Mouse (Mus musculus) G1E-ER4 (cell line): ENCODE data around the gene Usp39. TPM values are rescaled to one million over a fixed set of nuclear protein-coding genes. Genes with fewer than 3 reads are reported as not detected.

Experiments
- GATA1 ChIP-seq: IDR thresholded peaks from one replicate; pipeline ENCODE4 v1.8.0; 2012; ENCODE audit warnings: low read length, inconsistent platforms
- polyA plus RNA-seq: library from polyadenylated mRNA; stranded (reverse); fragments of >175 nt; gene quantifications from 2 replicates; pipeline ENCODE4 v1.2.3, GENCODE M21; 2012

Gene Usp39
- polyA plus RNA-seq, 1 experiment = 30.1 TPM

DNA sequence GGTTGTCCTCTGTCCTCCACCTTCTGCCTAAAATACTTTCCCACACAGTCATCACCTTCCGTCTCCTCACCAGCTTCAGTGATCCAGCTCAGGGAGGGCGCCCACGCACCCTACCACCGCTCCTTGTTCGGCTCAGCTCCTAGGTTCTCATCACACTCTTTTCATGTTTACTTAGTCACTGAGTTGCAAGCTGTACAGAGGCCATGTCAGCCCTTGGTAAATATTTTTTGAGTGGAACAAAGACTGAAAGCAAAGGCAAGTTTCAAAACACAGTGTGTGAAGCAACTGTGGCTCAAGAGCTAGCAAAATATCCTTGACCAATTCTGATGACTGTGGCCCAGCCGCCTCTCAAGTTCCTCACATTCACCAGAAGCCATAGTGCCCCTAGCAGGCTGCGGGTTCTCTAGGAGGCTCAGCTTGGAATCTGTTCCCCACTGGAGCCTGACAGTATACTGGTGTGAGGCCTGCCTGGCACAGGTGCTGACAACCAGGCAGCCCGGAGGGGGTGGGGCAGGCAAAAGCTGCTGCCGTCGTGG lies 72.8 kb downstream of the Usp39 start:
- TF ChIP-seq GATA1 = no peak

DNA sequence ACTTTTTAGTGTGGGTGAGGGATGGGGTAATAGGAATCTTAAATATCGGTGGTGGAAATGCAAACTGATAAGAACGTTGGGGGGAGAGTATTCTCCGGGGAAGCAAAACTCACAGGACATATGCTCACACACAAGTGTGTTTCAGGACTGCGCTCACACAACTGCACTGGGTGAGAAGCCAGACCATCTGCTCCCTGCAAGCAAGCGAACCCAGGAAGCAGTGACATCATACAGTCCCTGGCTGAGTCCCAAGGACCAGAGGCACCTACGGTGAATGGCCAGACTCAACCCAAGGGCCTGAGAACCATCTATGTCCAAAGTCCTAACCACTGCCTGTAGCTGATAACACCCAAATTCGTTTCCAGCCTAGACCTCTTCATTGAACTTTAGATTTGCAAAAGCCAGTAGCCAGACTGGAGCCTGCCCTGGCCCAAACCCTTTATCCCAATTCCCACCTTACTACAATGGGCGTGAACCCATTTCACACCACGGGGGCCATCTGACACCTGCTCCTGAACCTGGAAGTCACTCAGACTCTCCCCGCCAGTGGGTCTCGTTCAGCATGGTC lies 73.9 kb downstream of the Usp39 start:
- TF ChIP-seq GATA1 = no peak

GRCm38 (mm10) chr6:72270258-72270657 lies 74.7 kb downstream of the Usp39 start:
- no peak for TF ChIP-seq GATA1

Other genes with a start within 250 kb of the Usp39 start
- gene St3gal5, start 247.6 kb downstream of the Usp39 start, polyA plus RNA-seq = 56.6 and 62.0 TPM in 2 replicates
- not detected in 2 replicates for gene Atoh8, start 109.6 kb downstream of the Usp39 start, polyA plus RNA-seq
- not detected in 2 replicates for gene Sftpb, start 40.6 kb downstream of the Usp39 start, polyA plus RNA-seq
- 24.1 and 31.5 TPM in 2 replicates for gene 0610030E20Rik, start 2.1 kb upstream of the Usp39 start, polyA plus RNA-seq
- 2.2 and 3.6 TPM in 2 replicates for gene Tmem150a, start 10.3 kb upstream of the Usp39 start, polyA plus RNA-seq
- 99.4 and 148 TPM in 2 replicates for gene Rnf181, start 21.8 kb upstream of the Usp39 start, polyA plus RNA-seq
- 234 and 278 TPM in 2 replicates for gene Vamp5, start 35.3 kb upstream of the Usp39 start, polyA plus RNA-seq
- gene Vamp8, start 45.5 kb upstream of the Usp39 start, polyA plus RNA-seq = 130 and 242 TPM in 2 replicates
- 5.2 and 6.1 TPM in 2 replicates for gene Ggcx, start 69.1 kb upstream of the Usp39 start, polyA plus RNA-seq
- gene Mat2a, start 94.4 kb upstream of the Usp39 start, polyA plus RNA-seq = 29.5 and 99.9 TPM in 2 replicates
- gene Sh2d6, start 176.5 kb upstream of the Usp39 start, polyA plus RNA-seq = 0.06 TPM in 1 of 2 replicates, not detected in the other
- 27.3 and 30.6 TPM in 2 replicates for gene Capg, start 199.2 kb upstream of the Usp39 start, polyA plus RNA-seq